Mouse (Mus musculus) stomach, postnatal 0 days (tissue): Measurements from ENCODE around the gene Chd4. TPM values are rescaled to one million over a fixed set of nuclear protein-coding genes. Genes with fewer than 3 reads are reported as not detected.
A peak's percentile ranks its signal among the peaks of the same experiment; 100 is the strongest.

ENCODE experiments used
- ATAC-seq: fragments of 200-750 bp; cut with Nextera tagmentation; 2 replicates; pipeline ENCODE4 v1.8.0; 2017; ENCODE audit not compliant: low FRiP score, low TSS enrichment
- DNase-seq: peaks from one replicate; pipeline ENCODE4 v3.0.0-alpha.2; 2016; ENCODE audit warnings: low spot score
- H3K27ac ChIP-seq: fragments of 300-500 bp; sonication (generic); replicated peaks from 2 replicates; pipeline ENCODE4 v1.5.1; 2014; ENCODE audit warnings: mild to moderate bottlenecking, control low read depth
- H3K27me3 ChIP-seq: fragments of 300-500 bp; sonication (generic); 2 replicates; pipeline ENCODE4 v1.6.1; 2014; ENCODE audit warnings: low read length; ENCODE audit not compliant: control insufficient read depth, insufficient read depth
- H3K36me3 ChIP-seq: fragments of 300-500 bp; sonication (generic); 2 replicates; pipeline ENCODE4 v1.6.1; 2014; ENCODE audit warnings: low read length, mixed read lengths; ENCODE audit not compliant: control insufficient read depth, insufficient read depth
- H3K4me1 ChIP-seq: fragments of 300-500 bp; sonication (generic); replicated peaks from 2 replicates; pipeline ENCODE4 v1.6.1; 2014; ENCODE audit warnings: antibody characterized with exemption; ENCODE audit not compliant: control insufficient read depth, insufficient read depth
- H3K4me2 ChIP-seq: fragments of 300-500 bp; sonication (generic); replicated peaks from 2 replicates; pipeline ENCODE4 v1.6.1; 2014; ENCODE audit warnings: low read depth, mild to moderate bottlenecking, control low read depth, moderate library complexity
- H3K4me3 ChIP-seq: fragments of 300-500 bp; sonication (generic); 2 replicates; pipeline ENCODE4 v1.5.1; 2014; ENCODE audit warnings: low read depth, low read length, control low read depth
- H3K9ac ChIP-seq: fragments of 300-500 bp; sonication (generic); 2 replicates; pipeline ENCODE4 v1.6.1; 2014; ENCODE audit warnings: mild to moderate bottlenecking, low read length, control low read depth, mixed read lengths
- H3K9me3 ChIP-seq: fragments of 300-500 bp; sonication (generic); 2 replicates; pipeline ENCODE4 v1.6.1; 2016; ENCODE audit warnings: low read length; ENCODE audit not compliant: control insufficient read depth
- CTCF ChIP-seq: IDR thresholded peaks from 2 replicates; pipeline ENCODE4 v1.5.1; 2016; ENCODE audit warnings: antibody characterized with exemption, low read depth, mild to moderate bottlenecking, moderate library complexity
- EP300 ChIP-seq: optimal IDR thresholded peaks from 2 replicates; pipeline ENCODE3; 2016; ENCODE audit warnings: antibody characterized with exemption
- whole genome bisulfite sequencing: fragments of 180-500 bp; shearing (Covaris S2); extraction: QIAGEN DNeasy Blood & Tissue Kit; methylation state at CpG from one replicate; pipeline ENCODE4 v1.1.7; 2014; 5-methylcytosine and 5-hydroxymethylcytosine counted together
- polyA plus RNA-seq: library from polyadenylated mRNA; unstranded; fragments of >200 nt; fragmentation: Nextera tagmentation; extraction: Ambion mirVana; gene quantifications from 2 replicates; pipeline ENCODE4 v1.2.1, GENCODE M21; 2015

The Chd4 gene
- polyA plus RNA-seq, 1 experiment from 2014 or later = 36.6 TPM

DNA sequence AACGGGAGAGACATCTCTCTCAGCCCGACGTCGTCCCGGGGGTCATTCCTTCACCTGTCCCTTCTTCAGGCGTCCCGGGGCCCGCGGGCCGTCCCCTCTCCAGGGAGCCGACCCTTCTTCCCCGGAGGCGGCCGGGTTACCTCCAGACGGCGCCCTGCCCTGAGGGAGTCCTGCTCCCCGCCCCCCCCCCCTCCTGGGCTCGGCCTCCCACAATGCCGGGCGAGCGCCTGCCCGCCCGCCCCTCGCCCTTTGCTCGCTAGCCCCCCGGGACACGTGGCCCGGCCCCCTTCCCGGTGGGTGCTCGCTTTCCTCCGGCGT, 457 bp downstream of the Chd4 start:
- H3K9ac ChIP-seq = peak overlapping the region; percentile 88
- peaks cover 21% of the 10 kb centered on the region; the same call in 1 of the 2 replicates for H3K4me1 ChIP-seq
- peak overlapping the region; percentile 89 for H3K4me2 ChIP-seq
- ATAC-seq (peak; percentile 22), DNase-seq (no peak)
- WGBS = 0% methylated on average over 9 of the region's 32 CpGs
- peak overlapping the region; percentile 96 for H3K27ac ChIP-seq
- TF ChIP-seq CTCF = no peak
- no peak for TF ChIP-seq EP300
- peaks cover 4% of the 10 kb centered on the region for H3K36me3 ChIP-seq
- peak overlapping the region; percentile 90 for H3K4me3 ChIP-seq
- H3K9me3 ChIP-seq = no peaks in the 10 kb centered on the region
- H3K27me3 ChIP-seq = no peaks in the 10 kb centered on the region

DNA sequence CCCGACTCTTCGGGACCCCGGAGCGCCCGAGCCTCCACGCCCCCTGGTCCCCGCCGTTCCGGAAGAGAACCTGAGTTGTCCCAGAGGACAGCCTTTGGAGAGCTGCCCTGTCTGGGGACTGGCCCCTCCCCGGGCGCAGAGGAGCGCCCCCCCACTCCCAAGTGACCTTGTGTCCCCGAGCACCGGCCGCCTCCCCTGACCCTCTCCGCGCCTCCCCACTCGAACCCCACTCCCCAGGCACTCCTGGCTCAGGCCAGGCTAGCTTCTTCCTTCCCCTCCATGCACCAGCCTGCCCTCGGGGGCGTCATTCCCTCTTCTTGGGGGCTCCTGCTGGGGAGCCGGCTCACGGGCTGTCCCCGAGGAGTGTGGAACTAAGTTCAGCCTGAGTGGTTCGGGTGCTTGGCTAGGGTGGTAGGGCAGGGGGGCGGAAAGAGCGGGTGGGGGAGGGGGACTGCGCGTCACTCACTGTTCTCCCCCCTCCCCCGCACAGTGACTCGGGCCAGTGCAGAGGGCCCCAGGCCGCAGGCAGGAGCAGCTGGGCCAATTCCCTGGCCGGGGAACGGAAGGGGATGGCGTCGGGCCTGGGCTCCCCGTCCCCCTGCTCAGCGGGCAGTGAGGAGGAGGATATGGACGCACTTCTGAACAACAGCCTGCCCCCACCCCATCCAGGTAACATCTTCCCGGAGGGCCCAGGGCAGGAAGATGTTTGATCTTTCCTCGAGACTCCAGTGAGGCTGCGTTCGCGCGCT, 990 bp downstream of the Chd4 start:
- peak; percentile 64 for DNase-seq
- peak; percentile 51 for ATAC-seq

DNA sequence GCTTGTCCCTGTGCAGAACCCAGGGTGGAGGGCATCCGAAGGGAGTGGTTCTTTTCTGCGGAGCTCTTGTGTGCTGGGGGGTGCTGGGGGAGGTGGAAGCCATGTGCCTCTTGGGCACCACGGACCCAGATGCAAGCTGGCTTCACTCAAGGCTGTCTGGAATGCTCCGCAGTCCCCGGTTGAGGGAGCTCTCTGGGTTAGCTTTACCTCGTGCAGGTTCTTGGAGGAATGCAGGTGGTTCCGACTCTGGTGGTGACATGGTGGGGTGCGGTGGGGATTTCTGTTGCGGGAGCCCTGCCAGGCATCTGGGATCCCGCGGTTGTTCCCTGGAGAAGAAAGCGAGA, 1.5 kb downstream of the Chd4 start:
- Histone ChIP-seq H3K9ac (peak overlapping the region; percentile 88), H3K4me2 (peak overlapping the region; percentile 89), H3K4me3 (peak overlapping the region; percentile 90), H3K27ac (peak overlapping the region; percentile 96), H3K4me1 (peaks cover 21% of the 10 kb centered on the region; the same call in 1 of the 2 replicates), H3K36me3 (peaks cover 14% of the 10 kb centered on the region), H3K27me3 (no peaks in the 10 kb centered on the region), H3K9me3 (no peaks in the 10 kb centered on the region)
- DNase-seq (peak; percentile 45), ATAC-seq (no peak; the same call in 1 of the 2 replicates)
- TF ChIP-seq EP300 (no peak), CTCF (0 out of 2 replicates have a peak, but pooled peaks have one; percentile 21)
- whole genome bisulfite sequencing = under 1% methylated on average over 12 of the region's 12 CpGs

More for the DNA sequence above, 990 bp downstream of the Chd4 start:
- H3K36me3 ChIP-seq = peaks cover 9% of the 10 kb centered on the region
- TF ChIP-seq EP300 = no peak
- no peak for TF ChIP-seq CTCF
- no peaks in the 10 kb centered on the region for H3K9me3 ChIP-seq
- no peaks in the 10 kb centered on the region for H3K27me3 ChIP-seq
- H3K4me3 ChIP-seq = peak overlapping the region; percentile 90
- H3K27ac ChIP-seq = peak overlapping the region; percentile 96
- peak overlapping the region; percentile 89 for H3K4me2 ChIP-seq
- under 1% methylated on average over 32 of the region's 44 CpGs for WGBS
- H3K9ac ChIP-seq = peak overlapping the region; percentile 88
- peaks cover 21% of the 10 kb centered on the region; the same call in 1 of the 2 replicates for H3K4me1 ChIP-seq

DNA sequence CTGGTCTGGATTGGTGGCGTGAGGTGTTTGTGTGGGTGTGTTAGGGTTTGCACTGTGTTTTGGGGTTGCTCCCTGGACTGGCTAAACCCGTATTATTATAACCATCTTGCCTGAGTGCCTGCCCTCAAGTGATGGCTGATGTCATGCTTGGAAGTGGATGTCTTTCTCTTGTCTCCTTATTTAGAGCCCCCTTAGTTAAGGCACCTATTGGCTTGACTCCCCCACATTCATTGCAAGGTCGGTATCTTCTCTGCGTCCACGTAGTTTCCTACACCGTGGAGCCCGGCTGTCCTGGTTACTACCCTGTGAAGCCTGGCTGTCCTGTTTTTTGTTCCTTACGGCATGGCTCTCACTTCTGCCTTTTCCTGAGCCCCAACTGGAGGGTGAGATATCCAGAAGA, 2.2 kb downstream of the Chd4 start:
- DNase-seq (no peak), ATAC-seq (no peak)
- H3K4me3 ChIP-seq = peak overlapping the region; percentile 90
- 0 out of 2 replicates have a peak overlapping the region, but pooled peaks have one; percentile 24 for H3K27ac ChIP-seq
- 29% methylated on average over 8 of the region's 8 CpGs for WGBS
- peaks cover 21% of the 10 kb centered on the region; the same call in 1 of the 2 replicates for H3K4me1 ChIP-seq
- H3K27me3 ChIP-seq = no peaks in the 10 kb centered on the region
- H3K36me3 ChIP-seq = peaks cover 21% of the 10 kb centered on the region
- no peaks in the 10 kb centered on the region for H3K9me3 ChIP-seq
- peak overlapping the region; percentile 88 for H3K9ac ChIP-seq
- TF ChIP-seq CTCF = no peak
- TF ChIP-seq EP300 = no peak
- peak overlapping the region; percentile 89 for H3K4me2 ChIP-seq

DNA sequence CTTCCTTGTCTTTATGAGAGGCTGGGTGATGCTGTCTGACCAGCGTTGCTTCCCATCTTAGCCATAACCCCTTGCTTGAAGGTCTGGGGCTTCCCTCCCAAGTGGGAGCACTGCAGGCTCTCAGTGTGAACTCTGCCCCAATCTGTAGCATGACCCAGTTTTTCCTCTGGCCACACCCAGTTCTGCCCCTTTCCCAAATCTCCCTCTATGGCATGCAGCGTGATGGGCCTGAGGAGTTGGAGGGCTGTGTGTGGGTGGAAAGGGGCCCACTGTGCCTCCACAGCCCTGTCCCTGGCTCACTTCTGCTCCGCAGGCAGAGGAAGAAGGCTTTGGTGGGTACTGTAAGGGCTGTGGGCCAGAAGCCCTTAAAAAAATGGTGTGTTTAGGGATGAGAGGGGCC, 2.7 kb downstream of the Chd4 start:
- Histone ChIP-seq H3K27me3 (no peaks in the 10 kb centered on the region), H3K4me1 (peaks cover 21% of the 10 kb centered on the region; the same call in 1 of the 2 replicates), H3K9ac (peak overlapping the region; percentile 88), H3K4me2 (peak overlapping the region; percentile 89), H3K9me3 (no peaks in the 10 kb centered on the region), H3K4me3 (peak overlapping the region; percentile 90), H3K27ac (0 out of 2 replicates have a peak overlapping the region, but pooled peaks have one; percentile 24), H3K36me3 (peaks cover 23% of the 10 kb centered on the region)
- no peak for ATAC-seq
- TF ChIP-seq CTCF = no peak
- no peak for TF ChIP-seq EP300
- WGBS = 45% methylated on average over 3 of the region's 3 CpGs
- no peak for DNase-seq

DNA sequence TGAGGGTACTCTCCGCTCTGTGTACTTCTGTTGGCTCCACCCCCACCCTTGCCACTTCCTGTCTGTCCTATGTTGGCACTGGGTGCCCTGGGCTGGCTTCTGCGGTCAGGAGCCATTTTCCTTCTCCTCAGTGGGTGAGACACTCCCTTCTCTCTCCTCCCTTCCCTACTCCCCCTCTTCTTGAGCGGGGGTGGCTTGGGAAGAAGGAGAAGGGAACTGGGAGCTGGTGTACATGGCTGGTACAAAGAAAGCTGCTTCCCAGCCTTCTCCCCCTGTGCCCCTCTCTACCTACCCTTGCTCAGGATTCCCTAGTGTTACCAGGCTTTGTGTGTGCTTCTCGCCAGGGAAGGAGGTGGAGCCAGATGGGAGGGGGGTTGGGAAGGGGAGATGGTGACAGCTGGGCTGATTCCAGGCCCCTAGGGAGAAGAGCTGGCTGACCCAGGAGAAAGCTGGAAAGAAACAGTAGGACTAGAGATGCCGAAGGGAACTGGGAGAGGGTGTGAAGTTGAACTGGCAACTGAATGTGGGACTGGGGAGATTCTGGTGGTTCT, 3.7 kb downstream of the Chd4 start:
- ATAC-seq (no peak), DNase-seq (no peak)
- Histone ChIP-seq H3K27me3 (no peaks in the 10 kb centered on the region), H3K4me1 (peaks cover 21% of the 10 kb centered on the region; the same call in 1 of the 2 replicates), H3K4me2 (peak overlapping the region; percentile 89), H3K4me3 (0 out of 2 replicates have a peak overlapping the region, but pooled peaks have one; percentile 13), H3K9ac (peak overlapping the region; percentile 41), H3K9me3 (no peaks in the 10 kb centered on the region), H3K27ac (0 out of 2 replicates have a peak overlapping the region, but pooled peaks have one; percentile 13), H3K36me3 (peaks cover 23% of the 10 kb centered on the region)
- TF ChIP-seq EP300 = no peak
- no peak for TF ChIP-seq CTCF
- 36% methylated on average over 5 of the region's 5 CpGs for WGBS
